Mouse (Mus musculus) CH12.LX (cell line): ENCODE data around the gene She. TPM values are rescaled to one million over a fixed set of nuclear protein-coding genes. Genes with fewer than 3 reads are reported as not detected.

Experiments used
- DNase-seq: peaks from one replicate; pipeline ENCODE4 v3.0.0-alpha.2; 2013; ENCODE audit errors: extremely low read depth
- H3K27ac ChIP-seq: 2 replicates; pipeline ENCODE4 v1.5.1; 2012; ENCODE audit warnings: low read depth, mild to moderate bottlenecking, control low read depth, moderate library complexity; ENCODE audit not compliant: insufficient read depth
- H3K27me3 ChIP-seq: replicated peaks from 2 replicates; pipeline ENCODE3; 2012; ENCODE audit warnings: inconsistent platforms
- H3K36me3 ChIP-seq, 2 experiments: replicated peaks in 1 of 2; 2 replicates each; pipeline versions ENCODE3 to v1.6.1; 2012; ENCODE audit warnings: inconsistent platforms in 1 of 2, low read length in 1 of 2, mild to moderate bottlenecking in 1 of 2, mixed read lengths in 1 of 2, moderate library complexity in 1 of 2; ENCODE audit not compliant: control insufficient read depth in 1 of 2, insufficient read depth in 1 of 2
- H3K4me1 ChIP-seq, 2 experiments: 2 replicates each; pipeline ENCODE4 v1.6.1; 2012; ENCODE audit warnings: inconsistent platforms in 1 of 2, moderate library complexity in 1 of 2; ENCODE audit not compliant: insufficient read depth in 2 of 2, control insufficient read depth in 1 of 2
- H3K4me2 ChIP-seq: 2 replicates; pipeline ENCODE4 v1.6.1; 2012; ENCODE audit warnings: low read depth, mild to moderate bottlenecking, control low read depth; ENCODE audit not compliant: poor library complexity, insufficient read depth, severe bottlenecking
- H3K4me3 ChIP-seq, 3 experiments: fragments of 150-350 bp in 1 of 3; sonication (generic) in 1 of 3; replicated peaks in 1 of 3; 2 replicates each; pipeline versions ENCODE3 to v1.5.1; 2011 to 2012; ENCODE audit warnings: low read depth in 2 of 3, low read length in 2 of 3, mild to moderate bottlenecking in 2 of 3, moderate library complexity in 2 of 3, control low read depth in 1 of 3, improper control_type of control experiment in 1 of 3, inconsistent platforms in 1 of 3, mixed read lengths in 1 of 3; ENCODE audit not compliant: poor library complexity in 1 of 3
- H3K79me2 ChIP-seq: replicated peaks from 2 replicates; pipeline ENCODE4 v1.6.1; 2012; ENCODE audit warnings: mild to moderate bottlenecking, moderate library complexity; ENCODE audit not compliant: control insufficient read depth, poor library complexity, insufficient read depth, severe bottlenecking; ENCODE audit errors: extremely low read depth
- H3K9ac ChIP-seq: 2 replicates; pipeline ENCODE4 v1.6.1; 2012; ENCODE audit warnings: low read depth, mild to moderate bottlenecking, control low read depth, moderate library complexity; ENCODE audit not compliant: insufficient read depth
- H3K9me3 ChIP-seq: replicated peaks from 2 replicates; pipeline ENCODE3; 2012; ENCODE audit warnings: low read length, inconsistent platforms, mixed read lengths
- BHLHE40 ChIP-seq: IDR thresholded peaks from 2 replicates; pipeline ENCODE4 v1.6.1; 2011; ENCODE audit warnings: mild to moderate bottlenecking, low read depth, low read length, improper control_type of control experiment
- CHD1 ChIP-seq: IDR thresholded peaks from 2 replicates; pipeline ENCODE4 v1.6.1; 2012; ENCODE audit warnings: low read depth, low read length, improper control_type of control experiment, inconsistent platforms
- CTCF ChIP-seq, 2 experiments: IDR thresholded peaks in 1 of 2; conservative IDR thresholded peaks in 1 of 2; 2 replicates each; pipeline ENCODE4 v1.5.1; 2011 to 2012; ENCODE audit warnings: low read depth in 2 of 2, low read length in 2 of 2, improper control_type of control experiment in 1 of 2, inconsistent platforms in 1 of 2, mild to moderate bottlenecking in 1 of 2, moderate library complexity in 1 of 2
- EP300 ChIP-seq: IDR thresholded peaks from 2 replicates; pipeline ENCODE4 v1.6.1; 2011; ENCODE audit warnings: low read length, improper control_type of control experiment
- ETS1 ChIP-seq: conservative IDR thresholded peaks from 2 replicates; pipeline ENCODE4 v1.6.1; 2012; ENCODE audit warnings: low read depth, mild to moderate bottlenecking, inconsistent platforms, low read length, improper control_type of control experiment, moderate library complexity
- GABPA ChIP-seq: IDR thresholded peaks from 2 replicates; pipeline ENCODE4 v1.6.1; 2012; ENCODE audit warnings: low read depth, low read length, improper control_type of control experiment, inconsistent platforms; ENCODE audit not compliant: insufficient replicate concordance
- HCFC1 ChIP-seq: IDR thresholded peaks from 2 replicates; pipeline ENCODE4 v1.6.1; 2012; ENCODE audit warnings: low read depth, mild to moderate bottlenecking, inconsistent platforms, low read length, improper control_type of control experiment
- JUND ChIP-seq: conservative IDR thresholded peaks from 2 replicates; pipeline ENCODE4 v1.6.1; 2011; ENCODE audit warnings: low read depth, low read length, improper control_type of control experiment
- MAFK ChIP-seq: IDR thresholded peaks from 2 replicates; pipeline ENCODE4 v1.6.1; 2011; ENCODE audit warnings: low read length, improper control_type of control experiment; ENCODE audit not compliant: insufficient replicate concordance
- MAX ChIP-seq: IDR thresholded peaks from 2 replicates; pipeline ENCODE4 v1.6.1; 2011; ENCODE audit warnings: low read length, improper control_type of control experiment
- MEF2A ChIP-seq: IDR thresholded peaks from 2 replicates; pipeline ENCODE4 v1.6.1; 2014; ENCODE audit warnings: low read depth, mild to moderate bottlenecking, inconsistent platforms, low read length, improper control_type of control experiment, borderline replicate concordance
- MXI1 ChIP-seq: IDR thresholded peaks from 2 replicates; pipeline ENCODE4 v1.6.1; 2011; ENCODE audit warnings: mild to moderate bottlenecking, low read depth, low read length, improper control_type of control experiment
- NELFE ChIP-seq: IDR thresholded peaks from 2 replicates; pipeline ENCODE4 v1.6.1; 2011; ENCODE audit warnings: low read depth, low read length, improper control_type of control experiment
- NRF1 ChIP-seq: IDR thresholded peaks from 2 replicates; pipeline ENCODE4 v1.6.1; 2014; ENCODE audit warnings: low read depth, mild to moderate bottlenecking, inconsistent platforms, low read length, improper control_type of control experiment, moderate library complexity
- RAD21 ChIP-seq: IDR thresholded peaks from 2 replicates; pipeline ENCODE4 v1.6.1; 2011; ENCODE audit warnings: low read depth, mild to moderate bottlenecking, low read length, improper control_type of control experiment, moderate library complexity
- RCOR1 ChIP-seq: conservative IDR thresholded peaks from 2 replicates; pipeline ENCODE4 v1.6.1; 2012; ENCODE audit warnings: low read depth, mild to moderate bottlenecking, inconsistent platforms, low read length, improper control_type of control experiment
- SIN3A ChIP-seq: IDR thresholded peaks from 2 replicates; pipeline ENCODE4 v1.6.1; 2012; ENCODE audit warnings: low read length, improper control_type of control experiment, inconsistent platforms
- SMC3 ChIP-seq: IDR thresholded peaks from 2 replicates; pipeline ENCODE4 v1.6.1; 2011; ENCODE audit warnings: low read depth, low read length, improper control_type of control experiment
- UBTF ChIP-seq: IDR thresholded peaks from 2 replicates; pipeline ENCODE4 v1.6.1; 2012; ENCODE audit warnings: low read depth, mild to moderate bottlenecking, inconsistent platforms, low read length, improper control_type of control experiment, moderate library complexity
- USF1 ChIP-seq: IDR thresholded peaks from 2 replicates; pipeline ENCODE4 v1.6.1; 2014; ENCODE audit warnings: low read depth, mild to moderate bottlenecking, inconsistent platforms, low read length, improper control_type of control experiment
- ZC3H11A ChIP-seq: IDR thresholded peaks from 2 replicates; pipeline ENCODE4 v1.6.1; 2012; ENCODE audit warnings: low read depth, mild to moderate bottlenecking, inconsistent platforms, low read length, improper control_type of control experiment
- ZNF384 ChIP-seq: IDR thresholded peaks from 2 replicates; pipeline ENCODE4 v1.6.1; 2012; ENCODE audit warnings: low read depth, low read length, improper control_type of control experiment, inconsistent platforms
- dilution Hi-C: fragments of 300-500 bp; cut with MboI; formaldehyde crosslinking; loops from 2 replicates; pipeline ENCODE4 v1.14.3; 2020; ENCODE audit warnings: low sequenced_read_pairs; ENCODE audit not compliant: extremely low pct_unique_long_range_greater_than_20kb, extremely low pct_ligation_motif_present
- in situ Hi-C: fragments of 300-500 bp; cut with MboI; formaldehyde crosslinking; loops from 3 replicates; pipeline ENCODE4 v1.14.3; 2019; ENCODE audit warnings: low sequenced_read_pairs, low pct_ligation_motif_present, low pct_unique_long_range_greater_than_20kb, mixed read lengths
- polyA plus RNA-seq: library from polyadenylated mRNA; unstranded; fragments of >175 nt; gene quantifications from 2 replicates; pipeline ENCODE4 v1.2.1, GENCODE M21; 2012; ENCODE audit warnings: low read depth; ENCODE audit not compliant: insufficient read length
- total RNA-seq, 2 experiments: library from RNA; depleted of rRNA; stranded (reverse); fragments of 300-350 nt in 1 of 2; fragments of >200 nt in 1 of 2; gene quantifications; 2 replicates each; pipeline ENCODE4 v1.2.3; 2012 to 2014

She gene
- total and polyA plus RNA-seq, 3 experiments: not detected

- Histone ChIP-seq H3K9ac (no peak overlapping the region), H3K4me2 (peak overlapping the region; percentile 1; the same call in 1 of the 2 replicates), H3K36me3 (no peaks in the 10 kb centered on the region), H3K27ac (peak overlapping the region; percentile 14; the same call in 1 of the 2 replicates), H3K79me2 (no peaks in the 10 kb centered on the region), H3K27me3 (peaks cover 2% of the 10 kb centered on the region), H3K4me1 (peaks cover 24 to 63% of the 10 kb centered on the region in 2 experiments), H3K9me3 (no peaks in the 10 kb centered on the region), H3K4me3 (no peak overlapping the region)
- in situ Hi-C loops (no loop called here), dilution Hi-C loops (no loop called here)
- TF ChIP-seq ZNF384 (peak; percentile 16; the same call in 1 of the 2 replicates), UBTF (no peak), JUND (0 out of 2 replicates have a peak, but pooled peaks have one; percentile 9), BHLHE40 (0 out of 2 replicates have a peak, but pooled peaks have one; percentile 7), ZC3H11A (peak; percentile 8; the same call in 1 of the 2 replicates), SIN3A (no peak), RCOR1 (0 out of 2 replicates have a peak, but pooled peaks have one; percentile 65), RAD21 (peak; percentile 76), CTCF (conservative IDR thresholded peaks at IDR 0.05 in 1 of 2, IDR thresholded peaks at IDR 0.05 in 1 of 2; ENCODE audit: low read depth in 2 of 2, low read length in 2 of 2) (peak in 1 of 2 experiments; percentile 69; a peak in 2 of 4 replicates), MXI1 (no peak; the same call in 1 of the 2 replicates), MEF2A (peak; percentile 76), SMC3 (peak; percentile 71), HCFC1 (no peak), MAFK (0 out of 2 replicates have a peak, but pooled peaks have one; percentile 34), ETS1 (0 out of 2 replicates have a peak, but pooled peaks have one; percentile 33)
- peak; percentile 49 for DNase-seq
Observed at GRCm38 (mm10) chr3:89863716-89864509, 32.7 kb downstream of the She start.

- H3K4me3 ChIP-seq: no peak overlapping the region
Observed at GRCm38 (mm10) chr3:89865020-89865419, 33.9 kb downstream of the She start.

More at GRCm38 (mm10) chr3:89865020-89865419, 33.9 kb downstream of the She start:
- H3K27me3 ChIP-seq: peaks cover 2% of the 10 kb centered on the region
- no peaks in the 10 kb centered on the region for H3K36me3 ChIP-seq
- H3K4me1 ChIP-seq: peaks cover 22 to 63% of the 10 kb centered on the region in 2 experiments
- no peaks in the 10 kb centered on the region for H3K79me2 ChIP-seq
- no peak overlapping the region for H3K4me2 ChIP-seq
- no peak overlapping the region for H3K9ac ChIP-seq
- in situ Hi-C loops (no loop called here), dilution Hi-C loops (no loop called here)
- DNase-seq: no peak
- TF ChIP-seq CTCF (conservative IDR thresholded peaks at IDR 0.05 in 1 of 2, IDR thresholded peaks at IDR 0.05 in 1 of 2; ENCODE audit: low read depth in 2 of 2, low read length in 2 of 2) (no peak), MAFK (no peak), RCOR1 (no peak), BHLHE40 (no peak), UBTF (no peak), MAX (no peak), EP300 (no peak), GABPA (no peak), NELFE (no peak), USF1 (no peak), CHD1 (no peak), NRF1 (no peak), MXI1 (no peak)
- no peak overlapping the region for H3K27ac ChIP-seq
- no peaks in the 10 kb centered on the region for H3K9me3 ChIP-seq
